Mouse (Mus musculus) cerebellum, adult 2 months (tissue): ENCODE measurements around the gene Rnaset2b. TPM values are rescaled to one million over a fixed set of nuclear protein-coding genes. Genes with fewer than 3 reads are reported as not detected.
"Not testable (repeated sequence)": the region's sequence is repeated elsewhere in the genome, so short reads cannot be mapped to it uniquely, and the experiment has no call there.

Experiments
- DNase-seq, 2 experiments: peaks; one replicate each; pipeline ENCODE4 v3.0.0; 2021
- H3K27ac ChIP-seq: fragments of 200-500 bp; 2 replicates; pipeline ENCODE4 v1.5.1; 2012; ENCODE audit warnings: low read length, control low read depth, inconsistent platforms; ENCODE audit not compliant: insufficient read depth
- H3K27me3 ChIP-seq: fragments of 200-500 bp; 2 replicates; pipeline ENCODE4 v1.6.1; 2012; ENCODE audit warnings: inconsistent platforms, mild to moderate bottlenecking, low read length, moderate library complexity; ENCODE audit not compliant: control insufficient read depth, insufficient read depth
- H3K4me1 ChIP-seq: fragments of 200-500 bp; 2 replicates; pipeline ENCODE4 v1.6.1; 2011; ENCODE audit warnings: low read length; ENCODE audit not compliant: control insufficient read depth, insufficient read depth
- H3K4me3 ChIP-seq: fragments of 200-500 bp; replicated peaks from 2 replicates; pipeline ENCODE3; 2011; ENCODE audit warnings: mild to moderate bottlenecking, low read depth, low read length, control low read depth; ENCODE audit not compliant: insufficient read depth
- WGBS: fragments of 180-500 bp; shearing (Covaris S2); methylation state at CpG from one replicate; pipeline ENCODE4 v1.1.7; 2018; 5-methylcytosine and 5-hydroxymethylcytosine counted together
- polyA plus RNA-seq: library from polyadenylated mRNA; depleted of rRNA; stranded (reverse); fragments of >200 nt; gene quantifications from 2 replicates; pipeline ENCODE4 v1.2.3, GENCODE M21; 2012

Gene Rnaset2b
- polyA plus RNA-seq, 1 experiment, result 83.7 TPM

DNA sequence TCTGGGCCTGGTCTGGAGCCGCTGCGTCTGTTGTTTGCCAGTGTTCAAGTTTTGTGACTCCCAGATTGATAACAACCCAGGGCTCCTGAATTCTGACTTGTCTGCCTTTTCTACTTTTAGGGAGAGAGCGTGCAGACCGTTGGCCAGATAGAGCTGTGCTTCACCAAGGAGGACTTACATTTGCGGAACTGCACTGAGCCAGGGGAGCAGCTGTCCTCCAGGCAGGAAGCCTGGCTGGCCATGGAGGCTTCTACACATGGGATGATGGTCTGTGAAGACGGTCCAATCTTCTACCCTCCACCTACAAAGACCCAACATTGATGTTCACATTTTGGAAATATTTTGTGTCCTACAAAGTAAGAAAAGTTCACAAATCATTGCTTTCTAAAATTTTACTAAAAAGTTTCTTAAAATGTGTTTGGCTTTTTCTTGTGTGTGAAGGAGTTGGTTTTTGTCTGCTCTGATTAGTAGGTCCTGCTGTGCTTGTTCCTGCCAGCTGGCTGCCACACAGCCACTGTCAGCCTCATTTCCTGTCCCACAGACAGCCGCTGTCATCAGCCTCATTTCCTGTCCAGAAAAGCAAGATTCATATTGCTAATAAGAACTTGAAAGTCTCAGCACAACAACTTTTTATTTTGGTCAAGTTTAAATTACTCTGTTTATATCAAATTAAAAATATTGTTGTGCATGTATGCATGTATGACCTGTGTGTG, 27.5 kb downstream of the Rnaset2b start:
- not testable (repeated sequence) for DNase-seq

DNA sequence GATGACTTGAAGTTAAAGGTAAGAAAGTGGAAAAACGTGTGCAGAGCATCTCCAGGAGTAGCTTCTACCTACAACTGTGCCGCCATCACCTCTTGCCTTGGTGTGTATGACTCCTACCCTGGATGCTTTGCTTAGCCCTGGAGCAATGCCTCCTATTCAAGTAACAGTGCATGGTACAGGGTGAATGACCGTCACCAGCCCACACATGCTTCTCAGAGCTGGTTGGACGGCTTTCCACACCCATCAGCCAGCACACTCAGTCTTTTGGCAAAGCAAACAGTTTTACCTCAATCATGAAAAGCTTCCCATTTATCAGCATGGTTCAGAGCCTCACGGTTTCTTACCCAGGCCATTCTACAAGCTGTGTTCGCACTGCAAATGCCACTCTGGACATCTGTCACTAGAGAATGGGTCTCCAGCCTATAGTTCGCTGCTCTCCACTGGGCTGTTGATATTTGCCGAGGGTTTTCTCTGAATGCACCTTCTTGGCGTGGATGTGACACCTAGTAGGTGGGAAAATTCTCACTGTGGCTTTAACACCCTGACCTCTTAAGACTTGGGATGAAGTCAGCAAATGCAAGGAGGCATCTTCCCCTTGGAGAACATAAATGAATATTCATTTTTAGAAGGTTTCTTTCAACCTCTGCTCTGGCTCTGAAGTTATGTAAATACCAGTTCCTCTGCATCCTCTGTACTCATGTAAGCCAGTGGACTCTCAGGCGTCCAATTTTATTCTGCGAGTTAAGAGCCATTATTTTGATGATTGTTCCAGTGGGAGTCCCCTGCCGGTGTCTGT, 31.6 kb downstream of the Rnaset2b start:
- H3K27ac ChIP-seq, DNase-seq, H3K4me3 ChIP-seq, H3K27me3 ChIP-seq, H3K4me1 ChIP-seq: not testable (repeated sequence)
- 49% methylated on average over 9 of the region's 12 CpGs for WGBS

More for the DNA sequence above, 27.5 kb downstream of the Rnaset2b start:
- H3K27me3 ChIP-seq, H3K4me1 ChIP-seq, H3K27ac ChIP-seq, H3K4me3 ChIP-seq: not testable (repeated sequence)
- WGBS, result 11% methylated on average over 2 of the region's 7 CpGs

DNA sequence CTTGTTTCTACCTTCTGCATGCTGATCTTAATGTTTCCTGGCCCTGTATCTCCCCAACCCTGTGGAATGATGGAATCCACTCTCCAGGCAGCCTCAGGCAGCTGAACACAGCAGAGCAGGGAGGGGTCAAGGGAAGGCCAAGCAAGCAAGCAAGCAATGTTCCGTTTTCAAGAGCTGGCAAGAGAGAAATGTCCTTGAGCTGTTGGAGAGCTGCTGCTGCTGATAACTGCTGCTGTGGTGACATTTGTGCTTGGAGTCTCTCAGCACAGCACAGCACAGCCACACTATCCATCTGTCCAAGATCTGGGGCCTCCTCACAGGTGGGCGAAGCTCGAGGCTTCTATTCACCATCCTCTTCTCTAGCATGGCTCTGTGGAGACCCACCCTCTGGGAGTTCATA, 33.0 kb downstream of the Rnaset2b start:
- not testable (repeated sequence) for H3K27me3 ChIP-seq, DNase-seq
- no CpG with 5 or more reads among the region's 3 CpGs for WGBS

DNA sequence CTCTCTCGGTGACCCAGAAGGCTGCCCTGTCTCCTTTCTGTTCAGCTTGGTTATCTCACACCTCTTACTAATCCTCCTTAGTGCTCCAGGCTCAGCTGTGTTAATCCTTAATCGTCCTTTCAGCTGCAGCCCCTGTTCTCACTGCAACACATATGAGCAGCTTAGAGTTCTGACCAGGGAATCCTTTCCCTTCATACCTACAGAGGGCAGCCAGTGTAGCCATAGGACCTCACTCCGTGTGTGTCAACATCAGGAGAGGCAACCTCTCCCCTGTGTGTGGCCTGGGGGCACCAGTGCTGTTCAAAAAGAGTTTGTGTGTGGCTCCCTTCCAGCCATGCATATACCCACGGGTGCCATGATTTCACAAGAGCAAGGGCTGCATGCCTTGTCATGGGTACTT, 35.2 kb downstream of the Rnaset2b start:
- H3K27me3 ChIP-seq, H3K4me1 ChIP-seq, H3K27ac ChIP-seq, DNase-seq, H3K4me3 ChIP-seq: not testable (repeated sequence)
- WGBS, result 97% methylated on average over 3 of the region's 4 CpGs

More for the DNA sequence above, 33.0 kb downstream of the Rnaset2b start:
- H3K27ac ChIP-seq, H3K4me1 ChIP-seq, H3K4me3 ChIP-seq: not testable (repeated sequence)

DNA sequence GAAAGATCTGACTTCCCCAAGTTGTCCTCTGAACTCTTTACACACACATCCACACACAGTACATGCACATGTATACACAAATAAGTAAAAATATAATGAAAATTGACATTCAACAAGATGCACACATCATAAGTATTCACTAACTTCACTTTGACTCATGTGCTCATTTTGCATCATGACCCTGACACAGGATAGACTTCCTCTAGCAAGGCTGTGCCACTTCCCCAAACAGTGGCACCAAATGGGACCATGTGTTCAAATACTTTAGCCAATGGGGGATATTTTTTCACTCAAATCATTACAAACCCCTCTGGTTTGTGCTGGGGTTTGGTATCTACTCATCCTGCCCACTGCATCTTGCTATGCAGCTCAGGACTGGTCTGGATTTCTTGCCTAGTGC, 38.5 kb downstream of the Rnaset2b start:
- DNase-seq, H3K4me1 ChIP-seq, H3K27ac ChIP-seq, H3K27me3 ChIP-seq, H3K4me3 ChIP-seq: not testable (repeated sequence)

DNA sequence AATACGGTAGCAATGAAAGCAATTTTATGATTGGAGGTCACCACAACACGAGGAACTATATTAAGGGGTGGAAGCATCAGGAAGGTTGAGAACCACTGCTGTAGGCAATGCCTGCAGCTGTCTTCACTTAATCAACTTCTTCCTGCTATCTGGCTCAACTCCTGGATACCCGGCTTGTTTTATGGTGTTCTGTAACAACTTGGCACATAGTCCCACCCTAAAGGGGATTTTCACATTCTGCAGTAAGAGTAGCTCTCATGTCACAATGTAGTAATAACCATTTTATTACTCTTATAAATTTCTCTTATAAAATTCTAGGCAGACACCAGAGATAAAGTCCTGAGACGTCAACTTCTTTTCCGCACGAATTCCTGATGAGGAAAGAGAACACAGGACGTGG, 39.0 kb downstream of the Rnaset2b start:
- no CpG with 5 or more reads among the region's 7 CpGs for WGBS
- H3K4me1 ChIP-seq, H3K27ac ChIP-seq, DNase-seq, H3K27me3 ChIP-seq, H3K4me3 ChIP-seq: not testable (repeated sequence)

DNA sequence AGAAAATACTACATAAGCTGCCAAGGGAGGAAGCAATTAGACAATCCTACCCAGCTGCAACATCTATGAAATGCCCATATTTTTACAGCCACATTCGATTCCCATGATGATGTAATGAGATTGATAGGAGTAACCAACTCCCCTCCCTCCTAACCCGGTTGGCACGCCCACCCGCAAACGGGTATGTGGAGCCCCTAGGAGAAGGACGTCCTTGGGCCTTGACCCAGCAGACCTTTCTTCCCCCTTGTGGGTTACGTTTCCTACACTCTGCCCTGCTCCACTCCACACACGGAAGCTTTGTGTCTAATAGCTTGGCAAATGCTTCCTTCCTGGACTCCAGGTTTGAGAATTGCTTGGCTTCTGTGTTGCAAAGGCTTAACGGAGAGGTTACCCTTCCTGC, 39.5 kb downstream of the Rnaset2b start:
- WGBS, result 59% methylated on average over 4 of the region's 9 CpGs
- not testable (repeated sequence) for H3K27me3 ChIP-seq, H3K27ac ChIP-seq, H3K4me3 ChIP-seq, H3K4me1 ChIP-seq, DNase-seq

DNA sequence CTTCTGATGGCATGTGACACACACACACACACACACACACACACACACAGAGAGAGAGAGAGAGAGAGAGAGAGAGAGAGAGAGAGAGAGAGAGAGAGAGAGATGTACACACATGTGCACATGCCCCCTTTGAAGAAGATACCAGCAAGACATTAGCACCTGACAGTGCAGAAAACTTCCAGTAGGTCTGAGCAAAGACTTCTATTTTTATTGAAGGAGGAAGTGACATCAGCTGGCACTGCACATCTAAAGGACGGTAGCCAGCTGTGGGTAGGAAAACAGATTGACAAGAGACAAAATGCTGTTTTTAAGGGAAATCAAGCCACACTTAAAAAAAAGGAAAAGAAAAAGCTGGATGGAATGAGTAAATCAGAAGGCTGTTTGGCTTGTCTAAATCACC, 43.8 kb downstream of the Rnaset2b start:
- WGBS, result no CpG with 5 or more reads among the region's 1 CpGs
- not testable (repeated sequence) for DNase-seq, H3K4me3 ChIP-seq, H3K4me1 ChIP-seq, H3K27me3 ChIP-seq, H3K27ac ChIP-seq

DNA sequence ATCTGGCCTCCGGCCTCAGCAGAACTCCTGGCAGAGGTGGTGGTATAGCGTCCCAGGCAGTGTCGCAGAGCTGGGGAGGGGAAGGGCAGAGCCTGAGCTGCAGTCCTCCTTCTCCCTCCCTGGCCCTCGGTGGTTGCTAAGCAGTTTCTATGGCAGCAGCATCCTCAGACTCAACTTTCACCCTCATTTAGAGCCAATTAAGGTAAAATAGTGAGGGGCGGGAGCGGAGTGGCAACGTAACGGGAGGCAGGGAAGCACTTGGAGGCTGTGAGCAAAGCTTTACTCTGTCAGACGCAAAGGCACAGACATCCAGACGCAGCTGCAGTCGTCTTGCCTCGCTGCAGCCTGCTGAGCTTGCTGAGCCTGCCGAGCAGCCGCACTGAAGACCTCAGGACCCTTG, 54.8 kb downstream of the Rnaset2b start, which contains the start of gene Gm1604a:
Gene Gm1604a (plus strand): TSS at position 312 of the 400 bp plus-strand sequence.
- H3K4me1 ChIP-seq, H3K27me3 ChIP-seq, H3K4me3 ChIP-seq, H3K27ac ChIP-seq: not testable (repeated sequence)
- 7% methylated on average over 7 of the region's 14 CpGs for WGBS
- peak; percentile 5 to 19 for DNase-seq

DNA sequence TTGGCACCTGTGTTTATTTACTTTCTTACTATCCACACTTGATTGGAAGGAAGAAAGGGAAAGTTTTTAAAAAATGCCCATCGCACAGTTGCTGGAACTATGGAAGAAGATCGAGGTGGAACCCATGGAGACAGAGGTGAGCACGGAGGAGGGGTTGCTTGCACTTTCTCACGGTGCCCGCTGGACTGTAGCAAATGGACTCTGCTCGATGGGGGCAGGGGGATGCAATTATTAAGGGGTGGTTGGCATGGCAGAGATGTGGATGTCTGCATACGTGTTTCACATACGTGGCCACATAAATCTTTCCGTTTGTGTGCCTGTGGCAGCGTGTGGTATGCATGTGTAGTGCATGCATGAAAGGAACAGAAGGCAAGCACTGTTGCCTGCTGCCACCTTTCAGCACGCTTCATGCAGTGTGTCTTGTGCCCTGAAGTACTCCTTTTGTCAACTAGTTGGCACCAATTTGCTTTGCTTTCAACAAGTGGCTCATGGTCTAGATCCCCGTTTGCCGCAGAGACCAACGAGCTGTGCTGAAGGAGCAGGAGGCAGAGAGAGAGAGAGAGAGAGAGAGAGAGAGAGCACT, 55.4 kb downstream of the Rnaset2b start:
- not testable (repeated sequence) for H3K4me3 ChIP-seq, DNase-seq, H3K27me3 ChIP-seq, H3K4me1 ChIP-seq, H3K27ac ChIP-seq
- 0% methylated on average over 3 of the region's 14 CpGs for WGBS

DNA sequence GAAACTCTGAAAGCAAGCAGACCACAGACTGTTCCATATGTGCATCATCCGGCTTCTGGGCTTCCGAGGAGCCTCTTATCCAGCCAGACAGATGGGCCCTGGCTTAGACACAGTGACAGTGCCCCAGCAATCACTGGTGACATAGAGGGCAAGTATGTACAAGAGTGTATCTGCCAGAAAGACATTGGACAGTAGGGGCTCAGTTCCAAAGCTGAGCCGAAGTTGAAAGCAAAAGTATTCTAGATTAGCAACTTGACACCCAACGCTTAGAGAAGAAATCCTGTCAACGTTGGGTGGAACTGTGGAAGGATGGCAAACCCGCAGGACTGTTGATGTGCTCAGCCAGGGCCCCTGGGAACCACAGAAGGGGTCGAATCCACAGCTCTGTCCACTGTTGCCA, 59.8 kb downstream of the Rnaset2b start:
- WGBS, result 54% methylated on average over 7 of the region's 7 CpGs
- not testable (repeated sequence) for H3K4me3 ChIP-seq, DNase-seq, H3K27ac ChIP-seq, H3K4me1 ChIP-seq, H3K27me3 ChIP-seq

DNA sequence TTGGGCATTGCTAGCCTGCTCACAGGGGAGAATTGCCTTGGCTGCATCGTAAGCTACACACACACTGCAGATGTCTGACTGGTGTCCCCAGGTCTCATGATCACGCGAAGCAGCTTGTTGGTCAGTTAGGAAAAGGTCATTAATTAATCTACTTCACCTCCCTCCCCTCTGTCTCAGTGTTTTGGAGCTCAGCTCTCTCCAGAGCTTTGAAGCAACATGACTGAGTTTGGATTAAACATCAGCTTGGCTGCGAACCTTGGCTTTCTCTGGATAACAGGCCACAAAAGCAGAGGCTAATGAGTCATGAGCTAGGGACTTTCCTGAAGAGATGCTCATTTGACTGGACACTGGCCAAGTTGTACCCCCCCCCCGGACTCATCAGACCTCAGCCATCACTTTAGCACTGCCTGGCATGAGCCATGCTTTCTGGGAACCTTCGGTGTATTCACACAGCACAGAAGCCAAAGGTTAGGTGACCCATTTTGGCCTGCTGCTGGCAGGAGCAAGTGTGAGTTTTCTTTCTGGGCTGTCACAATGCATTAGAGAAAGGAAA, 60.3 kb downstream of the Rnaset2b start:
- not testable (repeated sequence) for H3K4me1 ChIP-seq, H3K27ac ChIP-seq, DNase-seq, H3K4me3 ChIP-seq, H3K27me3 ChIP-seq
- WGBS, result 34% methylated on average over 3 of the region's 6 CpGs
